Mouse (Mus musculus): Measurements from ENCODE around the gene Fmod.

DNA sequence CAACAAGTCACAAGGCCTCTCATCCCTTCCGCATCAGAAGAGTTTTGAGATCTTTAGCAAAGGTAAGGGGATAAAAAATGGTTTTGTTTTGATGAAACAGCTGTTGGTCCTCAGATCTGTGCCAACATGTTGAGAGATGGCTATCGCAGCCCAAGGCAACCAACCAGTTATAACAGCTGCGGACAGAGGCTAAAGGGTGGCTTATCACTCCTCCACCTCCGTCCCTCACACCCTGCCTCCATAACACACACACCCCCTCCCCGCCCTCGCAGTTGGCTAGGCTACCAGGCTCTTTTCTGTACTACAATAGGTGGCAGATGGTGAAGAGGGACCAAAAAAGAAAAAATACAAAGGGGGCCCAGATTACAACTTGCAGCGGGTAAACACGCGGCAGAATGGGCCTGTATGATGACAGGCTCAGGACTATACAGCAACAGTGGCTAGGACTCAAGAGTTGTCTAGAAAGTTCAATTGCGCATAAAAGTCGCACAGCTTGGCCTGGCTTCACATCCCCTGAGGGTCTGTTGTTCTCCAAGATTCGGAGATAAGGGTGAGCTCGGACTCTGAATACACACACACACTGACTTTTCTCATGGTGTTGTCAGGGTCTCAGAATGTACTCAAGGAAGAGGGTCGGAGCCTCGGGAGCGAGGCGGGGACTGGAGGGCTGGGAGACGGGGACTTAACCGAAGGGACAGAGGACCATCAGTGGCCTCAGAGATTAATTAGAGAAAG lies 41.2 kb downstream of the Fmod start:
- TF ChIP-seq POLR2A (IDR thresholded peaks at IDR 0.05; ENCODE audit: insufficient read depth, low read depth, low read length) (no peak), CTCF (IDR thresholded peaks at IDR 0.05; ENCODE audit: insufficient read depth, low read depth, low read length) (no peak)

Measured in olfactory bulb, adult 2 months (tissue).